Mouse (Mus musculus) common myeloid progenitor, adult 5-6 weeks (primary cell): ENCODE measurements around the gene Ddc. TPM values are rescaled to one million over a fixed set of nuclear protein-coding genes. Genes with fewer than 3 reads are reported as not detected.
A peak's percentile ranks its signal among the peaks of the same experiment; 100 is the strongest.

ENCODE experiments used
- ATAC-seq: replicated peaks from 2 replicates; pipeline ENCODE4 v1.8.0; 2016; ENCODE audit warnings: low read depth, mild to moderate bottlenecking, moderate TSS enrichment, inconsistent platforms; ENCODE audit not compliant: poor library complexity, severe bottlenecking
- total RNA-seq: library from RNA; stranded (forward); fragments of 200-1000, 187-1606 nt; gene quantifications from 2 replicates; pipeline ENCODE4 v1.2.3, GENCODE M21; 2017

Gene Ddc
- total RNA-seq, 1 experiment from 2014 or later = not detected

GRCm38 (mm10) chr11:11829161-11830000 lies 68.6 kb downstream of the Ddc start:
- ATAC-seq = no peak

DNA sequence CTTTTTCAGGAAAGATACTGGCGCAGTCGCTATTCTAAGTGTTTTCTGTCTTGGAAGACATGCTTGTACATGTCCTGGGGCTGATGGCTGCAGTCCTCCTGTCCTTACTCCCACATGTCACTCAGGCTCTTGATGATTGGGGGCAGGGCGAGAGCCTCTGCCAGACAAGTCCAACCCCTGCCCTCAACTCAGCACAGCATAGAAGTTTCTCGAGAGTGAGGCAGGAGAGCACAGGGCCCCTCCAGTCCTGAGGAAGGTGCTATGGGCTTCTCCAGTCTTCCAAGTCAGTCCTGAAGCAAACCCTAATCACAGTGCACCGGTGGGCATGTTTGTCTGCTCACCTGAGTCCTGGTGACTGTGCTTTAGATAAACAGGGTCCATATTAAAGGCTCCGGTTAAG lies 69.2 kb downstream of the Ddc start:
- no peak for ATAC-seq

- peak; percentile 31; the same call in 1 of the 2 replicates for ATAC-seq
These were observed 69.7 kb downstream of the Ddc start for GRCm38 (mm10) chr11:11828251-11828650.

DNA sequence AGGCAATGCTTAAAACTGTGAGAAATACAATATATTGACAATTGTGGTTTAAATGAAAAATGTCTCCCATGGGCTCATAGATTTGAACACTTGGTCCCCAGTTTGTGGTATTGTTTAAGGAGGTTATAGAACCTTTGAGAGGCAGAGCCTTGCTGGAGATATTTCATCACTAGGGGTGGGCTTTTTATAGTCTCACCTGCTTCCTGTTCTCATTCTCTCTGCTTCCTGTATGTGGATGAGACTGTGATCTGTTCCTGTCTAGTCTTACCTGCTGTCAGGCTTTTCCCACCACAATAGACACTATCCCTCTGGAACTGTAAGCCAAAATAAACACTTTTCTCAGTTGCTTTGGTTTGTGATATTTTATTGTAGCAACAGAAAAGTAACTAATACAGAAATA lies 71.5 kb downstream of the Ddc start:
- no peak for ATAC-seq

GRCm38 (mm10) chr11:11825670-11826069 lies 72.3 kb downstream of the Ddc start:
- no peak for ATAC-seq

GRCm38 (mm10) chr11:11824970-11825635 lies 72.8 kb downstream of the Ddc start:
- no peak for ATAC-seq

- ATAC-seq = no peak
These were observed 73.7 kb downstream of the Ddc start for GRCm38 (mm10) chr11:11823980-11824911.

DNA sequence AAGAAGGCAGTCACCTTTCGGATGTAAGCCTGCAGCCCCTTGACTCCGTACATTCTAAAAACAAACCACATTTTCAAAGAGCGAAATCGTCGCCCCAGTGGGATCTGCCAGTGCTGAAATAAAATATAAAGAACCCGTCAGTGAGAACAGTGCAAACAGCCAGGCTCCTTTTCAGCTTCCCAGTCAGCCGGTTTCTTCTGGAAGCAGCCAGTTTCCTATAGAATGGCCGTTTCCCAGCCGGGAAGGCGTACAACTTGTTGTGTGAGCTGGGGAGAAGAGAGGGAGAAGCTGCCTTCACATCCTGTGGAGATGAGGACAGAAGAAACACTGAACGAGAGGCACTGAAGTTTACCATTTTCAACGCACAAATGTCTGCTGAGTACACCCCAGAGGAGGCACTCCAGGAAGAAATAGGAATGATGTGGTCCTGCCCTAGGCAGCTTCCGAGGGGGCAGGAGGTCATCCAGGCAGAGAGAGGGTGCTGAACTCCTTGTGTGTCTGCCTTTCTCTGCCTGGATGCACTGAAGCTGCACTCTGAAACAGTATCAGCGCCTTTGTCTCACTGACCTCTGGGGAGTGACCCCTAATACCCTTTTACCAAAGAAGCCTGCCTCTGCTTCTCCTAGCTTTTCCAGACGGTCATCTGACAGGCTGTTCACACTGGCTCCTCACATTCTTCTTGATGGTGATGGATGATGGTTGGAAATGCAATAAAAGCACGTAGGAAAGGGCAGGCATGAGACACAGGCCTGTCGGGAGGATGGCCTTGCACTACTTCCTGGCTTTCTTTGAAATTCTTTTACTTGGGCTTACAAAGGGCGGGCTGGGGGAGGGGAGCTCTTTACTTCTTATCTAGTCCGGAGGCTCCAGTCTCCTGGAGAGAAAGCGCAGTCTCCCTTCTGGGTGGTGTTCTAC lies 75.5 kb downstream of the Ddc start:
- no peak for ATAC-seq

DNA sequence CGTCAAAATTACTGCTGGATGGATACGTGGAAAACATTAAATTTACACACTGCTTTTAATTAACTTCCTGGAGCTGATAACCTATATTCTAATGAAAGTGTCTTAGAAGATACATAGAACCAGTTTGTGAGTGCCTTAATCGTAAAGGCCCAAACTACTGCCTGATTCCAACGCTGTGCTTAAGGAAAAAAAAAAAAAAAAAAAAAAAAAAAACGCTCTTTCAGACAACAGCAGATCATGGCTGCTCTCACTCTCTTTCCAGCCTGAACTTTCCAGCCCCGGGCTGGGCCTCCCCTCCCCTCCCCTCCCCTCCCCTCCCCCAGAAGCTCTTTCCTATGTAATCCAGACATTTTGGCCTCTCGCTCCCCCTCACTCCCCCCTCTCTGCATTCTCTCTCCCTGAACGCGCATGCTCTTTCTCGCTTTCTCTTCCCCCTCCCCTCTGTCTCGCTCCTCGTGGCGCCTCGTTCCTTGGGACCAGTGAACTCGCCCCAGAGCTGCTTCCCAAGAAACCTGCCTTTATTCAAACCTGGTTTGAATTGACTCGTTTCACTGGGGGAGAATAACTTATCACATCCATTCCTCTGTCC lies 76.5 kb downstream of the Ddc start:
- ATAC-seq = no peak

DNA sequence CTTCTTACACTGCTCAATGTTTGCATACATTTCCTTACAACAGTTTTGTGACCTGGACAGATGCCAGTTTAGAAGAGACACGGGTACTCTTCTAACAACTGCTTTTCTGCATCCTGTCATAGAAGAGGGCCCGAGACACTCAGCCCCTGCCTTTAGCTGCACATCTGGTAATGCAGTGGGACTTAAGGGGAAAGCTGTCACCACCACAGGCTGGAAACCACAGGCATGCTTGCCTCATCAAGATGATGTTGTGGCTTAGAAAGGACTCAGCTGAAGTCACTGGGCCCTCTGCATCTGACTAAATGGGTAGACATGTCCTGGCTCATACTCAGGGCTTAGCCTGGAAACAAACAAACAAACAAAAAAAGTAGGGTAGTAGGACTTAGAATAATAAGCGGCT lies 77.2 kb downstream of the Ddc start:
- peak; percentile 88 for ATAC-seq

DNA sequence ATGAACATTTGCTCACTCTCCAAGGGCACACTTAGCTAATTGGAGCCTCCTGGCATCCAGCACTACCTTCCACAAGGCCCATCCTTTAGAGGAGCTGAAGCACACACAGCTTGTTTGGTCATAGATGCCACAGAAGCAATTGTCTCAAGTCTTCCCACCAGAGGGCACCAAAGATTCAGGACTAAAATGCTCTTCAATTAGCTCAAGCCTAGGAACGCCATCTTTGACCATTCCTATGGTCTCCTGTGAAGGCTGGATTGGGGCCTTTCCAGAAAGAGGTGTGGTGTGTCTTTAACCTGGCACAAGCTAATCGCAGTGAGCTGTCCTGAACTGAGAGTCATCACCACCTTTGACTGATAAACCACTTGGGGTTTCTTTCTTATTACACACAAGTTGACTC lies 77.7 kb downstream of the Ddc start:
- peak; percentile 84 for ATAC-seq

GRCm38 (mm10) chr11:11819206-11819605 lies 78.7 kb downstream of the Ddc start:
- ATAC-seq = no peak

DNA sequence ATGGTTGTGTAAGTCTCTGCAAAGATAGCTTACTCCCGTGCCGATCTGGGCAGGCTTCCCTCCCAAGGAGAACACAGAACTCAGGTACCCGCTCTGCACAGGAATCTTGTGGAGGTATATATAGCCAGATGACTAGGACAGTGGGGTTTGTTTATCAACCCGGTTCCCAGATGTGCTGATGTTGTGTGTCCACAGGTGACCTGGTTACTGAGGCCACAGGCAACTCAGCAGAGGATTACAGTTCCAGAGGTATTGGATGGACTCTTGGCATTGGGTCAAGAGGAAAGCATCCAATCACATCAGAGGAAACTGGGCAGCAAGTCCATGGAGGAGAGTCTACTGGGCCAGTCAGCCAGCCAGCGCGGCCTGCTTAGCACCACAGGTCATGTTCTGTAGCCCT lies 79.1 kb downstream of the Ddc start:
- ATAC-seq = no peak

GRCm38 (mm10) chr11:11815737-11816136 lies 82.2 kb downstream of the Ddc start:
- ATAC-seq = no peak; the same call in 1 of the 2 replicates

DNA sequence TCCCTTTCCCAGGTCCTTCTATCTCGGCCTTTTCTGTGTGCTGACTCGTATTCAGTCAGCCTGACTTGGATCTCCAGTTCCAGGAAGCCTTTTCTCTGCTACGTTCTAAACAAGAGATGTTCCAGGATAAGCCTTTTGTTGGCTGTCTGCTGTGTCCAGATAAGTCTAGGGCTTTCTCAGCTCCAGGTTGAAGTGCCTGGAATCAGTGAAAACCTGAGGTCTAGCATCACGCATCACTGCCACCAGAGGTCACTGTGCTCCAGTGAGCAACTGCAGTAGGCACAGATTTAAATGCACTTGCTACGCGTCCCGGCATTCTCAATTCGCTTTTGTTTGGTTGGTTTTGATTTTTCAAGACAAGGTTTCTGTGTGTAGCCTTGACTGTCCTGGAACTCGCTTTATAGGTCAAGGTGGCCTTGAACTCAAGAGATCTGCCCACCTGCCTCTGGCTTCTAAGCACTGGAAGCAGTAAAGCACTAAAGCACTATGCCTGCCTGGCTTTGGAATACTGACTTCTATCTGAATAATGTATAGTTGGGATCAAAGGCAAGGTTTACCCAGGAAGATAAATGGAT lies 86.0 kb downstream of the Ddc start:
- ATAC-seq = peak; percentile 64

- ATAC-seq = no peak
These were observed 88.4 kb downstream of the Ddc start for GRCm38 (mm10) chr11:11809404-11810175.

- peak; percentile 89 for ATAC-seq
These were observed 89.0 kb downstream of the Ddc start, which contains the start of gene Fignl1 for GRCm38 (mm10) chr11:11808820-11809403. Gene Fignl1 (minus strand): TSS chr11:11808962.
